Mouse (Mus musculus) c-Kit-negative CD71-positive TER-119-positive erythroid progenitor cells, embryonic 14.5 days (primary cell): Measurements from ENCODE around the gene Adpgk.
A peak's percentile ranks its signal among the peaks of the same experiment; 100 is the strongest.

ENCODE experiments used
- DNase-seq: peaks from one replicate; pipeline ENCODE4 v3.0.0-alpha.2; 2013; ENCODE audit warnings: low read depth, low spot score

Gene Adpgk

GRCm38 (mm10) chr9:59290957-59291687 is at the start of gene Adpgk:
TSS of gene Adpgk (plus strand) at chr9:59291558.
- DNase-seq = peak; percentile 94

GRCm38 (mm10) chr9:59245181-59245580 is 46.2 kb upstream of the Adpgk start:
- no peak for DNase-seq

- DNase-seq = no peak
These were observed 44.8 kb upstream of the Adpgk start for GRCm38 (mm10) chr9:59246456-59247029.

GRCm38 (mm10) chr9:59249359-59249758 is 42.0 kb upstream of the Adpgk start:
- no peak for DNase-seq

- no peak for DNase-seq
These were observed 41.1 kb upstream of the Adpgk start for GRCm38 (mm10) chr9:59250272-59250671.

- DNase-seq = no peak
These were observed 36.5 kb upstream of the Adpgk start for GRCm38 (mm10) chr9:59254716-59255421.

GRCm38 (mm10) chr9:59259806-59260454 is 31.4 kb upstream of the Adpgk start:
- no peak for DNase-seq

- DNase-seq = peak; percentile 47
These were observed 25.0 kb upstream of the Adpgk start for GRCm38 (mm10) chr9:59266332-59266731.

GRCm38 (mm10) chr9:59269728-59270127 is 21.6 kb upstream of the Adpgk start:
- no peak for DNase-seq

- no peak for DNase-seq
These were observed 20.3 kb upstream of the Adpgk start for GRCm38 (mm10) chr9:59271081-59271480.

GRCm38 (mm10) chr9:59271711-59272110 is 19.6 kb upstream of the Adpgk start:
- peak; percentile 22 for DNase-seq

- no peak for DNase-seq
These were observed 18.2 kb upstream of the Adpgk start for GRCm38 (mm10) chr9:59273199-59273598.

GRCm38 (mm10) chr9:59274846-59275455 is 16.4 kb upstream of the Adpgk start:
- no peak for DNase-seq

- DNase-seq = no peak
These were observed 13.2 kb upstream of the Adpgk start for GRCm38 (mm10) chr9:59278199-59278598.

- no peak for DNase-seq
These were observed 12.7 kb upstream of the Adpgk start for GRCm38 (mm10) chr9:59278694-59279093.

GRCm38 (mm10) chr9:59280888-59281287 is 10.5 kb upstream of the Adpgk start:
- no peak for DNase-seq

- peak; percentile 43 for DNase-seq
These were observed 9.3 kb upstream of the Adpgk start for GRCm38 (mm10) chr9:59281871-59282682.

- no peak for DNase-seq
These were observed 8.7 kb upstream of the Adpgk start for GRCm38 (mm10) chr9:59282683-59282986.

GRCm38 (mm10) chr9:59285614-59286013 is 5.7 kb upstream of the Adpgk start:
- no peak for DNase-seq

GRCm38 (mm10) chr9:59288058-59288457 is 3.3 kb upstream of the Adpgk start:
- no peak for DNase-seq
